8 mouse cellular contexts compared by ENCODE assay signal in the genomic region with DNA sequence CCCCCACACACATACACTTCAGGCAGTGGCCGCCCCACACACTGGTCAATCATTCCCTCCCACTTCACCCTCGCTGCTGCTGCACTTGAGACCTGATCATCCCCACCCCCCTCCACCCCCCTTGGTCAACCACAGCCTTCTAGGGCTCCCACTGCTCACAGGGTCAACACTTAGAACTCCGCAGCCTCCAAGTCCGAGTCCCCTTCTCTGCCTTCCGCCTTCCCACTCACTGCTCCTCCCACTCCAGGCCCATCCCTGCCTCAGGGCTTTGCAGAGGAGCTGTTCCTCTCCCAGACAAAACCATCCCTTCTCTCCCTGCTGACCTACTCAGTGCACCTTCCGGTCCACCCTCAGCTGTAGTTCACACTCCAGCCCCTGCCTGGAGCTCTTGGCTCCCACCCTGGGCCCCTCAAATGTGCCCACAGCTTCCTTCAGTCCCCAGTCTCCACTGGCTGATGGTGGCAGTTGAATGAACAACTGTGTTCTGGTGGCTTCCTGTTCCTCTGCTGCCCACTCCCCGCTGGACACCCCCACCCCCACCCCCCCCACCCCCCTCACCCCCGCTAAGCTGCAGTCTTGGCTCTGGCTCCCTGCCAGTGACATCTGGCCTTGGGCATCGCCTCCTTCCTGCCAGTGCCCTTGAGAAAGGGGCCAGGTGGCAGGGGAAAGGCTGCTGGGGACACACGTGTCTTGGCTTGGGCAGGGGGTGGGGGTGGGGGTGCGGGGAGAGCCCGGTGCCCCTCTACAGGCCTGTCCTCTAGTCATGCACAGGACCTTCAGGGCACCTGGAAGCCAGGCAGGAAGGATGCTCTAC. TPM values are rescaled to one million over a fixed set of nuclear protein-coding genes. Genes with fewer than 3 reads are reported as not detected.
A peak's percentile ranks its signal among the peaks of the same experiment; 100 is the strongest.
DNase-seq lines count a peak whose midpoint lies in the region; ATAC-seq and TF ChIP-seq lines count a peak whose summit lies in the region.

No protein-coding gene starts in this region.

- peak; percentile 47 for DNase-seq in cerebellum, adult 9-11 months
- DNase-seq in cerebellum, postnatal 36 days, result no peak
- DNase-seq in Muller cell, postnatal 12 days (ENCODE audit: inconsistent ontology term), result peak; percentile 45
- peak; percentile 63 for DNase-seq in forebrain, embryonic 11.5 days (ENCODE audit: low spot score)
- peak; percentile 54 for DNase-seq in lung, adult 2 months
- DNase-seq in layer of hippocampus, adult 2 months (ENCODE audit: low spot score in 2 of 2), result no peak

- 0 out of 2 replicates have a peak, but pooled peaks have one; percentile 21 for TF ChIP-seq POLR2A in lung, adult 2 months (IDR thresholded peaks at IDR 0.05; ENCODE audit: borderline replicate concordance, extremely low read depth, low read depth, low read length)

- ATAC-seq in forebrain, embryonic 11.5 days (replicated peaks; ENCODE audit: low FRiP score), result peak; percentile 6; the same call in 1 of the 2 replicates
- peak; percentile 21 for ATAC-seq in hindbrain, embryonic 12.5 days (ENCODE audit: low FRiP score)
- peak; percentile 14; the same call in 1 of the 2 replicates for ATAC-seq in neural tube, embryonic 15.5 days (ENCODE audit: low FRiP score)

- peak overlapping the region; percentile 26; the same call in 1 of the 2 replicates for H3K4me2 ChIP-seq in forebrain, embryonic 11.5 days (ENCODE audit: low read depth, low read length, severe bottlenecking)
- H3K4me2 ChIP-seq in hindbrain, embryonic 12.5 days (replicated peaks), result peak overlapping the region; percentile 41
- H3K4me2 ChIP-seq in neural tube, embryonic 15.5 days, result peak overlapping the region; percentile 49

- H3K36me3 ChIP-seq in forebrain, embryonic 11.5 days (ENCODE audit: control insufficient read depth, insufficient read depth, low read length), result no peaks in the 10 kb centered on the region
- no peaks in the 10 kb centered on the region for H3K36me3 ChIP-seq in hindbrain, embryonic 12.5 days
- no peaks in the 10 kb centered on the region for H3K36me3 ChIP-seq in neural tube, embryonic 15.5 days

- H3K9ac ChIP-seq in forebrain, embryonic 11.5 days (ENCODE audit: low read length), result 0 out of 2 replicates have a peak overlapping the region, but pooled peaks have one; percentile 17
- H3K9ac ChIP-seq in hindbrain, embryonic 12.5 days, result peak overlapping the region; percentile 28
- H3K9ac ChIP-seq in neural tube, embryonic 15.5 days (replicated peaks), result no peak overlapping the region

- TF ChIP-seq CTCF in lung, adult 2 months (IDR thresholded peaks at IDR 0.05; ENCODE audit: insufficient read depth, low read length), result no peak
- no peak for TF ChIP-seq CTCF in layer of hippocampus, adult 2 months (conservative IDR thresholded peaks at IDR 0.05)

- H3K4me1 ChIP-seq in forebrain, embryonic 11.5 days (replicated peaks; ENCODE audit: control insufficient read depth, insufficient read depth, low read length), result peaks cover 22% of the 10 kb centered on the region
- H3K4me1 ChIP-seq in hindbrain, embryonic 12.5 days, result peaks cover 51% of the 10 kb centered on the region
- H3K4me1 ChIP-seq in lung, adult 2 months (ENCODE audit: control insufficient read depth, insufficient read depth, low read length), result peaks cover 8% of the 10 kb centered on the region
- H3K4me1 ChIP-seq in neural tube, embryonic 15.5 days, result peaks cover 44% of the 10 kb centered on the region

- no peak overlapping the region for H3K27ac ChIP-seq in forebrain, embryonic 11.5 days (ENCODE audit: low read depth, low read length)
- H3K27ac ChIP-seq in hindbrain, embryonic 12.5 days, result peak overlapping the region; percentile 79
- peak overlapping the region; percentile 10; the same call in 1 of the 2 replicates for H3K27ac ChIP-seq in neural tube, embryonic 15.5 days (replicated peaks)
- H3K27ac ChIP-seq in layer of hippocampus, adult 2 months, result no peak overlapping the region

- WGBS in forebrain, embryonic 11.5 days, result 6% methylated on average over 9 of the region's 12 CpGs
- 3% methylated on average over 12 of the region's 12 CpGs for WGBS in hindbrain, embryonic 12.5 days
- 8% methylated on average over 12 of the region's 12 CpGs for WGBS in lung, adult 2 months
- WGBS in neural tube, embryonic 15.5 days, result 5% methylated on average over 10 of the region's 12 CpGs

- no peak overlapping the region for H3K4me3 ChIP-seq in forebrain, embryonic 11.5 days (ENCODE audit: low read depth, low read length)
- no peak overlapping the region for H3K4me3 ChIP-seq in hindbrain, embryonic 12.5 days
- H3K4me3 ChIP-seq in lung, adult 2 months (replicated peaks; ENCODE audit: extremely low read depth, low read depth, low read length), result peak overlapping the region; percentile 45
- 0 out of 2 replicates have a peak overlapping the region, but pooled peaks have one; percentile 2 for H3K4me3 ChIP-seq in neural tube, embryonic 15.5 days (replicated peaks)
- H3K4me3 ChIP-seq in layer of hippocampus, adult 2 months, result no peak overlapping the region

- peaks cover 66% of the 10 kb centered on the region for H3K27me3 ChIP-seq in forebrain, embryonic 11.5 days (ENCODE audit: control insufficient read depth, insufficient read depth, low read length)
- peaks cover 84% of the 10 kb centered on the region for H3K27me3 ChIP-seq in hindbrain, embryonic 12.5 days
- peaks cover 34% of the 10 kb centered on the region for H3K27me3 ChIP-seq in neural tube, embryonic 15.5 days (replicated peaks)

- no peaks in the 10 kb centered on the region for H3K9me3 ChIP-seq in forebrain, embryonic 11.5 days (ENCODE audit: control insufficient read depth, low read length)
- H3K9me3 ChIP-seq in hindbrain, embryonic 12.5 days (replicated peaks), result no peaks in the 10 kb centered on the region
- no peaks in the 10 kb centered on the region for H3K9me3 ChIP-seq in neural tube, embryonic 15.5 days (replicated peaks)

RNA-seq across cellular contexts. Expression of gene Tle6, which starts 3.5 kb away (rescaled TPM):
- 3.9 and 7.7 TPM in 2 replicates for polyA plus RNA-seq in forebrain, embryonic 11.5 days (2014; fragmentation: Nextera tagmentation; extraction: Ambion mirVana)
- polyA plus RNA-seq in hindbrain, embryonic 12.5 days (2016; fragmentation: Nextera tagmentation; extraction: Ambion mirVana), result 8.2 and 8.3 TPM in 2 replicates
- polyA plus RNA-seq in lung, adult 2 months (2012; rRNA removed), result 33.3 and 41.6 TPM in 2 replicates
- polyA plus RNA-seq in neural tube, embryonic 15.5 days (2015; fragmentation: Nextera tagmentation; extraction: Ambion mirVana), result 5.7 and 7.3 TPM in 2 replicates
- 1 to 10 TPM; 4.1 to 5.0 TPM for total RNA-seq in layer of hippocampus, adult 2 months (2021)

RNA-seq across cellular contexts. Expression of gene BC025920, which starts 8.7 kb away (rescaled TPM):
- polyA plus RNA-seq in forebrain, embryonic 11.5 days (2014; fragmentation: Nextera tagmentation; extraction: Ambion mirVana), result 1.6 and 2.1 TPM in 2 replicates
- polyA plus RNA-seq in hindbrain, embryonic 12.5 days (2016; fragmentation: Nextera tagmentation; extraction: Ambion mirVana), result 1.2 and 1.3 TPM in 2 replicates
- polyA plus RNA-seq in lung, adult 2 months (2012; rRNA removed), result 0.57 and 1.1 TPM in 2 replicates
- polyA plus RNA-seq in neural tube, embryonic 15.5 days (2015; fragmentation: Nextera tagmentation; extraction: Ambion mirVana), result 1.3 and 2.3 TPM in 2 replicates
- 1 to 10 TPM; 4.2 to 5.0 TPM for total RNA-seq in layer of hippocampus, adult 2 months (2021)

RNA-seq across cellular contexts. Expression of gene Tle2, which starts 23.0 kb away (rescaled TPM):
- polyA plus RNA-seq in forebrain, embryonic 11.5 days (2014; fragmentation: Nextera tagmentation; extraction: Ambion mirVana), result 7.2 and 8.1 TPM in 2 replicates
- polyA plus RNA-seq in hindbrain, embryonic 12.5 days (2016; fragmentation: Nextera tagmentation; extraction: Ambion mirVana), result 30.6 and 32.1 TPM in 2 replicates
- 164 and 218 TPM in 2 replicates for polyA plus RNA-seq in lung, adult 2 months (2012; rRNA removed)
- 41.8 and 49.9 TPM in 2 replicates for polyA plus RNA-seq in neural tube, embryonic 15.5 days (2015; fragmentation: Nextera tagmentation; extraction: Ambion mirVana)
- 10 to 100 TPM; 34.0 to 46.8 TPM for total RNA-seq in layer of hippocampus, adult 2 months (2021)

RNA-seq across cellular contexts. Expression of gene Sirt6, which starts 30.3 kb away (rescaled TPM):
- 45.0 and 45.5 TPM in 2 replicates for polyA plus RNA-seq in forebrain, embryonic 11.5 days (2014; fragmentation: Nextera tagmentation; extraction: Ambion mirVana)
- 52.7 and 55.5 TPM in 2 replicates for polyA plus RNA-seq in hindbrain, embryonic 12.5 days (2016; fragmentation: Nextera tagmentation; extraction: Ambion mirVana)
- polyA plus RNA-seq in lung, adult 2 months (2012; rRNA removed), result 33.7 and 36.2 TPM in 2 replicates
- polyA plus RNA-seq in neural tube, embryonic 15.5 days (2015; fragmentation: Nextera tagmentation; extraction: Ambion mirVana), result 45.6 and 51.8 TPM in 2 replicates
- total RNA-seq in layer of hippocampus, adult 2 months (2021), result 10 to 100 TPM; 29.7 to 31.4 TPM

RNA-seq across cellular contexts. Expression of gene Ankrd24, which starts 31.0 kb away (rescaled TPM):
- 3.9 and 4.1 TPM in 2 replicates for polyA plus RNA-seq in forebrain, embryonic 11.5 days (2014; fragmentation: Nextera tagmentation; extraction: Ambion mirVana)
- polyA plus RNA-seq in hindbrain, embryonic 12.5 days (2016; fragmentation: Nextera tagmentation; extraction: Ambion mirVana), result 8.6 and 10.5 TPM in 2 replicates
- polyA plus RNA-seq in lung, adult 2 months (2012; rRNA removed), result 22.7 and 28.4 TPM in 2 replicates
- polyA plus RNA-seq in neural tube, embryonic 15.5 days (2015; fragmentation: Nextera tagmentation; extraction: Ambion mirVana), result 19.0 and 24.2 TPM in 2 replicates
- total RNA-seq in layer of hippocampus, adult 2 months (2021), result 10 to 100 TPM; 33.6 to 38.6 TPM

Comparison
In these comparisons a context has a peak if more than half of its experiments do, and no peak if none do; other contexts are left out.
1. DNase-seq: peak in cerebellum, adult 9-11 months (single experiment), Muller cell, postnatal 12 days (single experiment), forebrain, embryonic 11.5 days (single experiment) and lung, adult 2 months (single experiment); none in cerebellum, postnatal 36 days (0 of 2) and layer of hippocampus, adult 2 months (0 of 2).
2. H3K27ac ChIP-seq: peak in hindbrain, embryonic 12.5 days (single experiment) and neural tube, embryonic 15.5 days (single experiment); none in forebrain, embryonic 11.5 days (single experiment) and layer of hippocampus, adult 2 months (single experiment).
3. H3K4me3 ChIP-seq: peak in lung, adult 2 months (single experiment) and neural tube, embryonic 15.5 days (single experiment); none in forebrain, embryonic 11.5 days (single experiment), hindbrain, embryonic 12.5 days (single experiment) and layer of hippocampus, adult 2 months (single experiment).
4. Peak in every context shown above with its lines, with median percentiles within 50 percentile points of each other: ATAC-seq and H3K4me2 ChIP-seq.